Mouse (Mus musculus): ENCODE results near the gene Gm17332. TPM values are rescaled to one million over a fixed set of nuclear protein-coding genes. Genes with fewer than 3 reads are reported as not detected.

Gene Gm17332
- total and polyA plus RNA-seq, 3 experiments, result not detected

- Histone ChIP-seq H3K4me1 (ENCODE audit: control insufficient read depth in 1 of 2, insufficient read depth in 2 of 2, low read length in 2 of 2) (peaks cover 0 to 2% of the 10 kb centered on the region in 2 experiments; a peak in 2 of 4 replicates), H3K9me3 (replicated peaks; ENCODE audit: insufficient read depth, low read length) (no peaks in the 10 kb centered on the region), H3K79me2 (ENCODE audit: control insufficient read depth, insufficient read depth, low read length, poor library complexity) (no peaks in the 10 kb centered on the region), H3K4me3 (ENCODE audit: control insufficient read depth in 1 of 2, insufficient read depth in 1 of 2, low read depth in 2 of 2, low read length in 2 of 2) (no peak overlapping the region), H3K27me3 (ENCODE audit: control insufficient read depth in 1 of 2, insufficient read depth in 2 of 2, low read length in 2 of 2) (no peaks in the 10 kb centered on the region), H3K9ac (ENCODE audit: control insufficient read depth, low read depth, low read length, poor library complexity, severe bottlenecking) (no peak overlapping the region), H3K27ac (ENCODE audit: control insufficient read depth, low read depth, low read length) (no peak overlapping the region), H3K36me3 (ENCODE audit: control insufficient read depth in 1 of 2, insufficient read depth in 2 of 2, low read length in 2 of 2) (no peaks in the 10 kb centered on the region)
- no peak for TF ChIP-seq CHD2 (IDR thresholded peaks at IDR 0.05; ENCODE audit: low read length)
- peak; percentile 85 for TF ChIP-seq TCF12 (IDR thresholded peaks at IDR 0.05; ENCODE audit: low read depth, low read length)
- no peak for TF ChIP-seq RCOR1 (IDR thresholded peaks at IDR 0.05; ENCODE audit: low read depth, low read length)
- no peak for TF ChIP-seq BHLHE40 (IDR thresholded peaks at IDR 0.05; ENCODE audit: borderline replicate concordance, low read depth, low read length)
- TF ChIP-seq E2F4 (IDR thresholded peaks at IDR 0.05; ENCODE audit: borderline replicate concordance, low read depth, low read length), result no peak
- no peak for TF ChIP-seq USF2 (IDR thresholded peaks at IDR 0.05; ENCODE audit: borderline replicate concordance in 1 of 2, insufficient read depth in 1 of 2, low read depth in 1 of 2, low read length in 2 of 2)
- TF ChIP-seq EP300 (IDR thresholded peaks at IDR 0.05; ENCODE audit: low read depth in 1 of 2, low read length in 2 of 2), result peak in 1 of 2 experiments; percentile 62; a peak in 2 of 4 replicates
- TF ChIP-seq GATA1 (IDR thresholded peaks at IDR 0.05; ENCODE audit: low read depth, low read length), result peak; percentile 56
- TF ChIP-seq SIN3A (IDR thresholded peaks at IDR 0.05; ENCODE audit: low read length), result peak; percentile 31; the same call in 1 of the 2 replicates
- TF ChIP-seq MEF2A (IDR thresholded peaks at IDR 0.05; ENCODE audit: extremely low read depth, insufficient replicate concordance, low read depth, low read length, poor library complexity, severe bottlenecking), result no peak
- TF ChIP-seq TAL1 (IDR thresholded peaks at IDR 0.05; ENCODE audit: low read length), result peak; percentile 63
- TF ChIP-seq GABPA (IDR thresholded peaks at IDR 0.05; ENCODE audit: low read depth, low read length), result no peak
- no peak for TF ChIP-seq TBP (IDR thresholded peaks at IDR 0.05; ENCODE audit: low read depth, low read length)
- TF ChIP-seq CHD1 (IDR thresholded peaks at IDR 0.05; ENCODE audit: low read depth, low read length), result no peak
- no peak for TF ChIP-seq MAX (IDR thresholded peaks at IDR 0.05; ENCODE audit: low read length)
- TF ChIP-seq KAT2A (conservative IDR thresholded peaks at IDR 0.05; ENCODE audit: low read depth, low read length), result no peak
- peak; percentile 87 for TF ChIP-seq ETS1 (IDR thresholded peaks at IDR 0.05; ENCODE audit: low read depth, low read length)
- peak; percentile 88 for DNase-seq (ENCODE audit: low read depth, low spot score)
These were observed 12.1 kb downstream of the Gm17332 start for GRCm38 (mm10) chr11:31170052-31170646.

GRCm38 (mm10) chr11:31169161-31170051 is 12.9 kb downstream of the Gm17332 start:
- Histone ChIP-seq H3K9me3 (replicated peaks; ENCODE audit: insufficient read depth, low read length) (no peaks in the 10 kb centered on the region), H3K4me3 (ENCODE audit: control insufficient read depth in 1 of 2, insufficient read depth in 1 of 2, low read depth in 2 of 2, low read length in 2 of 2) (no peak overlapping the region), H3K79me2 (ENCODE audit: control insufficient read depth, insufficient read depth, low read length, poor library complexity) (no peaks in the 10 kb centered on the region), H3K4me1 (ENCODE audit: control insufficient read depth in 1 of 2, insufficient read depth in 2 of 2, low read length in 2 of 2) (peaks cover 0 to 2% of the 10 kb centered on the region in 2 experiments; a peak in 2 of 4 replicates), H3K9ac (ENCODE audit: control insufficient read depth, low read depth, low read length, poor library complexity, severe bottlenecking) (no peak overlapping the region), H3K27ac (ENCODE audit: control insufficient read depth, low read depth, low read length) (no peak overlapping the region), H3K27me3 (ENCODE audit: control insufficient read depth in 1 of 2, insufficient read depth in 2 of 2, low read length in 2 of 2) (no peaks in the 10 kb centered on the region), H3K36me3 (ENCODE audit: control insufficient read depth in 1 of 2, insufficient read depth in 2 of 2, low read length in 2 of 2) (no peaks in the 10 kb centered on the region)
- no peak for DNase-seq (ENCODE audit: low read depth, low spot score)
- TF ChIP-seq UBTF (IDR thresholded peaks at IDR 0.05; ENCODE audit: borderline replicate concordance, insufficient read depth, low read depth, low read length) (no peak), CTCF (IDR thresholded peaks at IDR 0.05 in 2 of 3, conservative IDR thresholded peaks at IDR 0.05 in 1 of 3; ENCODE audit: control insufficient read depth in 1 of 3, insufficient read depth in 1 of 3, low read depth in 2 of 3, low read length in 3 of 3, poor library complexity in 1 of 3, severe bottlenecking in 1 of 3) (no peak), CHD1 (IDR thresholded peaks at IDR 0.05; ENCODE audit: low read depth, low read length) (no peak), KAT2A (conservative IDR thresholded peaks at IDR 0.05; ENCODE audit: low read depth, low read length) (no peak), TCF12 (IDR thresholded peaks at IDR 0.05; ENCODE audit: low read depth, low read length) (no peak), BHLHE40 (IDR thresholded peaks at IDR 0.05; ENCODE audit: borderline replicate concordance, low read depth, low read length) (no peak), CHD2 (IDR thresholded peaks at IDR 0.05; ENCODE audit: low read length) (no peak), ZMIZ1 (IDR thresholded peaks at IDR 0.05; ENCODE audit: low read depth, low read length) (no peak), MAX (IDR thresholded peaks at IDR 0.05; ENCODE audit: low read length) (no peak), NRF1 (IDR thresholded peaks at IDR 0.05; ENCODE audit: insufficient read depth, low read depth, low read length, poor library complexity, severe bottlenecking) (no peak), POLR2AphosphoS5 (IDR thresholded peaks at IDR 0.05; ENCODE audit: borderline replicate concordance, low read depth, low read length) (no peak), ZKSCAN1 (IDR thresholded peaks at IDR 0.05; ENCODE audit: low read depth, low read length) (no peak), HCFC1 (IDR thresholded peaks at IDR 0.05; ENCODE audit: low read depth, low read length) (no peak), MAFK (IDR thresholded peaks at IDR 0.05; ENCODE audit: borderline replicate concordance, low read depth, low read length) (no peak)
